Mouse (Mus musculus) lung, postnatal 36 days (tissue): Measurements from ENCODE around the gene Fam8a1.

Experiments
- DNase-seq: peaks from one replicate; pipeline ENCODE4 v3.0.0; 2022; ENCODE audit warnings: mixed read lengths

The Fam8a1 gene

DNA sequence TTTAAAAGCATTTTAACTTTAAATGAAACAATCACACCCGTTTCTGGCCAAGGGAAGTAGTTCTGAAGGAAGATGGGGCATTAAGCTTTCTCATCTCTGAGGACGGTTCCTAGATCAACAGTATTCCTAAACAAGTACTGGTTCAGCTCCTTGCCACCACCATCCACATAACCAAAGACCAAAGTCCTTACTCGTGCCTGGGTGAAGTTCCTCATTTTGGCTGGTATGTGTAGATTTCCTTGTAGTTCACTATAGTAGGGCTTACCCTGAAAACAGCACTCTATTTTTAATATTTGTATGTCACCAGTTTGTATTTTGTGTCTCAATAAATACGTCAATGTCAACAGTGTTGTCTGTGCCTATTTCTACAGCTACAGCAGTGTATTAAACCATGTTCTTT, 8.4 kb downstream of the Fam8a1 start:
- DNase-seq: no peak

DNA sequence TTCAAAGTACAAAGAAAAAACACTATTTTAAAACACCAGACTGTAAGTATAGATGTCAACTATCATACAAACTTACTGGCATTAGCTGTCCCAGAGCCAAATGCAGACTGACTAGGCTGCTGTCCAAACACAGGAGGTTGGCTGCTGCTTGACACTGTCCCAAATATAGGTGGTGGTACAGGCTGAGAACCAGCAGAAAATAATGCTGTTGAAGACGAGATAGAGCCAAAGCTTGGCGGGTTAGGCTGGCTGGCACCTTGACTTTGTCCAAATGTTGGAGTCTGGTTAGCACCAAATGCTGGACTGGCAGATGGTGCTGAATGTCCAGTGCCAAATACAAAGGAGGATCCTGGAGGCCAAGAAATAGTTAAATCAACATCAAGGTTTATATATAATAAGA, 13.6 kb downstream of the Fam8a1 start:
- DNase-seq: no peak

DNA sequence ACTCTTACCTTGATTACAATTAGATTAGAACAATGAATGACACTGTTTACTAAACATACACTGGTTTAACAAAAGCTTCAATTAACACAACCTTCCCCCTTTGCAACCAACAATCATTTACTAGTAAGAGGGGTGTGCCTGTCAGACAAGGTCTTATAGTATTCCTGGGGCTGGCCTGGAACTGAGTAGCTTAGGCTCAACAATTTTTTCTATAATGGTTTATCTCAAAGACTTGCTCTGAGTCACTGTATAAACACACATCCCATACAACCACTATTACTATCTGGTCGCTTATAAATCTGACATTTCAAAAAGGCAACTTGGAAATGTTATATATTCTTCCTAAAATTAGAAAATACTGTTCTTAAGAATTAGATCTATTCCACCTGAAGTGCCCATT, 14.0 kb downstream of the Fam8a1 start:
- no peak for DNase-seq

DNA sequence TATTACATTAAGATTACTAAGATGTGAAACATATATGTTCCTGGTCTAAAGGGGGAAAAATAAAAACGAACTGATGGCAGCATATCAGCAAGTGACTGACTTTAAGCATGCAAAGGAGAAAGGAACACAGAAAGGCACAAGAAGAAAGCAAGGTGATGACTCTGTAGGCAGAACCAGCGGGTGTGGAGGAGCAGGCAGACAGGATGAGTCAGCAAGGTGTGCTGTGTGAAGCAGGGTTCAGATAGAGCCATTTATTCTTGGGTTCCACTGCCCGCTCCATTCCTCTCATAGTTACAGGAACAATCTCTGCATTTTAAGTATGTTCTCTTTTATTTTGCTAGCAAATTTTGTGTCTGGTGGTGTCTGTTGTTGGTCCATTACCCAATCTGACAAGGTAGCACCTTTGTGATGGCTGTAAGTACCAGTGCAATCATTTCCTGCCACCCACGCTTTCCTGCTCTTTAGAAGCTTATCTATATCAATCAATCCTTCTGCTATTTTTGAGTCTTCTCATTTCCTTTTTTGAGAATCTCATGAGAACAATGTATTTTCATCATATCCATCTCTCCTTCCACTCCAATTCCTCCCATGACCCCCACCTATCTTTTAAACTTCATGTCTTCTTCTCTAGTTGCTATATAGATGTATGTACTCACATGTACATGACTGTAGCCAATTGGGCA, 21.4 kb downstream of the Fam8a1 start:
- DNase-seq: no peak

DNA sequence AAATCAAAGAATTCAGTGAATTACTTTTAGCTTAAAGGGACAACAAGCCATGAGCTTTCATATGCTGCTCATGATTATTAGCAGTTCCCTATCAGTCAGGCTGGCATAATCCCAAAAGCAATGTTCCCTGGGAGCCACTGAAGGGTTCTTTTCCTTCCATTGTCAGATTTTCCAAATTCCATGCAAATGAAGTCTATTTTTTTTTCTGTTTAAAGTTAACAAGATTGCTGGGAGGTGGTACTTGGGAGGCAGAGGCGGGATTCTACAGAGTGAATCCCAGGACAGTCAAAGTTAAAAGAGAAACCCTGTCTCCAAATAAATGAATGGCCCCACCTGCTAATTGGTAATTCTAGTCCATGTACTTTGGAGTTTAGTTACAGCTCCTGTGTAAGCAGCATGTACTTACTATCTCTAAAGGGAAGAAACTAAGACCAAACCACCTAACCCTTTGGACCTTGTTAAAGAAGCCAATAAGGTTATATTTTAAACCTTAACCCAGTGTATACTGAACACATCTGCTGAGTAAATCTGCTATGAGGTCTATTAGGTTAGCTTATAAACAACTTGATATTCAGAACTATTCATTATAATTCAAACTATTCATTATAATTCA, 26.1 kb downstream of the Fam8a1 start:
- peak; percentile 40 for DNase-seq

DNA sequence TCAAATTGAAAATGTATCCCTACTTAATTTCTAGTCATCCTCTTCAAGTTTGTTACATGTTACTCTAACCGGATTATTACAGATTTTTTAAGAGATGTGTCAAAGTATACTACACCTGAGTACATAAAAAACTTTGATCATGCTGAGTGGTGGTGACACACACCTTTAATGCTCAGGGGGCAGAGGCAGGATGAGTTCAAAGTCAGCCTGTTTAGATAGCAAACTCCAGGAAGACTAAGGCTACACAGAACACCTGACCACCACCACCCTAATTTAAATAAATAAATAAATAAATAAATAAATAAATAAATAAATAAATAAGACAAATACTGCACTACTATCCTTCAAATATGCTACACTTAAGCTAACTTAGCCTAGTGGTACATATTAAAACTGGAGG, 26.6 kb downstream of the Fam8a1 start:
- no peak for DNase-seq

DNA sequence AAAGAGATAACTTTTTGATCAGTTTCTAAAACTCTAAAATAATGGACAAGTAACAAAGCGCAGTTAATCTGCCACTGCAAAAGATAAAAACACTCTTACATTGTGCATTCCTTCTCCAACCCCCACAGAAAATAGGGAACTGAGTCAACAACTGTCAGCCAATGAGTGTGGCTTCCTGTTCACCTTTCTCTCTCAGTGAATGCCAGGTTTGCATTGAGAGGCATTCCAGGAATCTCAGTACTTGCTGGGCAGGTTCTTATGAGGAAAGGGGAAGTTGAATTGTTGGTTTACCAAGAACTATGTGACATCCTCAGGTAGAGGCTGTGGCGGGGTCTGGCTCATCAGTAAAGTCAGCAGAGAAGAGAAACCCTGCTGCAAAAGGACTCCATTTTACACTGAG, 27.5 kb downstream of the Fam8a1 start:
- DNase-seq: peak; percentile 69

DNA sequence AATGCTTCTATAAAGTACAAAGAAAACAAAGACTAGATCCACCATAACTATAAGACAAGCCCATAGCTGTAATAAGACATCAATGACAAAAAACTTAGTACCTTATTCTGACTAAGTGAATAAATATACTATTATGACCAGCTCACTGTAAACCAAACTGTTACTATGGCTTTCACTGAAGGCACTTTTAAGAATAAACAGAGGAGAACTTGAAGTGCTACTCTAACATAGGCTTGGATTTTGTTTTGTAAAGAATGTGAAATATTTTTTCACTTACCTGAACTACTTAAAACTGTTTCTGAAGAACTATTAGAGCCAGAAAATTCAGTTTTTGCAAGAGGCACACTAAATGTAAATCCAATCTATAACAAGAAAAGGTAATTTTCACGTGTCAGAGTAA, 30.1 kb downstream of the Fam8a1 start:
- no peak for DNase-seq

DNA sequence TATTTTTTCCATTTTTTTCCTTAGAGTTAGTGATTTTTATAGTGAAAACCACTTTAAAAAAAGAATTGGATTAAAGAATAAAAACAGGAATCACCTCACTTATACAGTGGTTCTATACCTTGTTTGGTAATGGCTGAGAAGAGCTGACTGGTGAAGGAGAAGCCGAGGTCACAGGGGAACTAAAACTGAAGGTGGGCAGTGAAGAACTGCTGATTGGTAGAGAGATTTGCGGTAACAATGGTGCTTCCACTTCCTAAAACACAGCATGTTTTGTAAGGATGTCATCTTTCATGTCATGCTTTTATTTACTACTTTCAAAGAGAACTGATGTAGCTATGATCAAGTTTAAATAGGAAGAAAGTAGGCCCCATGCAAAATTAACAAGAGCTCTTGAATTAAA, 32.2 kb downstream of the Fam8a1 start:
- no peak for DNase-seq

DNA sequence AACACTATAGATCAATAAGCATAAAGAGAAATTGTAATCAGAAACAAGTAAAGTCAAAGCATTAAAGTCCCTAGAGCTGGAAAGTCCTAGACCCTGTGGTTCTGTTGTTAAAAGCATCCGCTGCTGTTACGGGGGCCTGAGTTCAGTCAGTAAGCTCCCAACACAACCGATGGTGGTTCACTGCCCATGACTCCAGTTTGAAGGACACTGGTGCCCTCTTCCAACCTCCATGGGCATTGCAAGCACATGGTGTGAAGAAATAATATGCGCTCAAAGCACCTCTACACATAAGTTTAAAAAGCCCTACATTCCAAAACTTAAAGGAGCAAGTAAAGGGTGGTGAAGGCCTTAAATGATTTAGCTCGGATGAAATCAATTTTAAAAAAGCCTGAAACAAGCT, 33.8 kb downstream of the Fam8a1 start:
- DNase-seq: peak; percentile 61

DNA sequence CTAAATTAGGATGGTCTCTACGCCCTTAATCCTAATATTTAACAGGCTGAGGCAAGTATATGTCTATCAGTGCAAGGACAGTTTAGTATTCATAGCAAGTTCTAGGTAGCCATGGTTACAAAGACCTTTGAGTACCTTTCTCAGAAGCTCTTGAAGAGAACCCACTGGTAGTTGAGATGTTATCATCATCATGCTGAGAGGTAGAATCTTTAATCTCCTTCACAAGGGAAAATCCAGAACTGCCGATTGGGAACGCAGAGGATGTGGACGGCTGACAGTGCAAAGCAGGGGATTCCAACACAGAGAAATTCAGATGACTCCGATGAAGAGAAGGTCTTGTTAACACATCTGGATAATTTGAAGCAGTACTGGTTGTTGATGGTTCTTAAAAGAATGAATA, 44.2 kb downstream of the Fam8a1 start:
- no peak for DNase-seq

DNA sequence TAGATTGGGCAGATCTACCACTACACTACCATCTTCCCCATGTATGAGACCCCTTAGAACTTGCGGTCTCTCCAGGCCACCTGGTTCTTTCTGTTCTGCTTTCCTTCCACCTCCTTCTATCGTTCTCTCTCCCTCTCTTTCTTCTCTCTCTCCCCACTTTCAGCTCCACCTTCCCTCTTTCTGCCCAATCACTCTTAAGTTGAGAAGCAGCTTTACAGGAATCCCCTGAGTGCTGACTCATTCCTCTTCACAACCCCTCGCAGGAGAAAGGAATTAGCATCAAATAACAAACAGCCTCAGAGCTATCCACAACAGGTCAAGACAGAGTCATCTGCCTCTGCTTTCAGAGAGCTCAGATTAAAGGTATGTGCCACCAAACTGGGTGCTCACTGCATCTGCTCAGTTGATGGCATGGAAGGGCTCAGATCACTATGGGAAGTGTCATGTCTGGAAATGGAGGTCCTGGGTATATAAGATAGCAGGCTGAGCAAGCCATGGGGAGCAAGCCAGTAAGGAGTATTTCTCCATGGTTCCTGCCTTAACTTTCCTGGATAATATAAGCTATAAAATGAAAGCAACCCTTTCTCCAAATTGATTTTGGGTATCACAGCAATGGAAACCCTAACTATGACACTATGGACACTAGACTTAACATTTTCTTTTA, 46.8 kb downstream of the Fam8a1 start:
- no peak for DNase-seq

DNA sequence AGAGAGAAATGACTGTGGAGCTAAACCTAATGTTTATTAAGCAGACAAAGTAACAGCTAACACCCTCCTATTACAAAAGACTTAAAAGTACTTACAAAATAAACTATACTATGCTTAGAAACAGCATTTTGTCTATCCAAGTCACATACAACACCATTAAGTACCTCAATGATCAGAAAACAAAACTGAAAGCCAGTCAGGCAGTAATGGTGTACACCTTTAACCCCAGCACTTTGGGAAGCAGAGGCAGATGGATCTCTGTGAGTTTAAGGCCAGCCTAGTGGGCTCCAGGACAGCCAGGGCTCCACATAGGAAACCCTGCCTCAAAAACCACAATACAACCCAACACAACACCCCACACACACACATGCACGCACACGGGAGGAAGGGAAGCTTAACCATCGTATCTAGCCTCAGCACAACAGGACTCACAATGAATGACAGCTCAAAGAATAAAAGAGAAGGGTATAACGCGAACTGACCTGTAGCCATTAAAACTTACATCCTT, 49.6 kb downstream of the Fam8a1 start:
- DNase-seq: no peak

DNA sequence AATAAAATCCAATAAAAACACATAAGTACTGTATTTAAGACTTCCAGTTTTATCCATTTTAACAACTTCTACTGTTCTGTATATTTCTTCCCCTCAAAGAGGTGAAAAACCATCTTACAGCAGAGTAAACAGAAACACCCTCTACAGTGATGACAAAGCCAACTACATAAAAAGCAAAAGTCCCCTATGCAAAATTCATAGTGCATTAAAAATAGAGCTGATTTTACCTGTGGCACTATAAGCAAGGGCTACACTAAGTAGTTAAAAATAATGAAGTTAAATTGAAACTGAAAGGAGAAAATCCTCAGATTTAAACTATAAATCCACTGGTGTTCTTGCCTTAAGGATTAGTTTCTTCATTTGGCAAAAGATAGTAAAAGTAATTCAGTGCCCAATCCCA, 51.7 kb downstream of the Fam8a1 start:
- no peak for DNase-seq

DNA sequence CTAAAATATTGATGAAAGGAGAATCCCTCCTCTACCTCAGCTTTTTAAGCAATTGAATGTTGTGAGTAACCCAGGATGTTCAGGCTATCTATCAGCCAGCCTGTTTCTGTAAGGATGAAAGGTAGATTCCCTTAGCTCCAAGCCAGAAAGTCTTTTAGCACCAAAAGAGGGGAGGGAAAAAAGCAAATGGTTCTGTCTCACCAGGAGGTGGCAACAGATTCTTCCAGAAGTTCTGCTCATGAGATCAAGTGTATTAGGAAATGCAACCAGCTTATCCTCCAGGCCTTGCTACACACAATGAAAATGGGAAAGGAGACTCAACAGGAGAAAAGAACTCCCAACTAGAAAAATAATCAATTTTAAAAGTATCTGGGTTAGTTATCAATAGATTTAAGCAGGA, 55.0 kb downstream of the Fam8a1 start:
- peak; percentile 37 for DNase-seq

DNA sequence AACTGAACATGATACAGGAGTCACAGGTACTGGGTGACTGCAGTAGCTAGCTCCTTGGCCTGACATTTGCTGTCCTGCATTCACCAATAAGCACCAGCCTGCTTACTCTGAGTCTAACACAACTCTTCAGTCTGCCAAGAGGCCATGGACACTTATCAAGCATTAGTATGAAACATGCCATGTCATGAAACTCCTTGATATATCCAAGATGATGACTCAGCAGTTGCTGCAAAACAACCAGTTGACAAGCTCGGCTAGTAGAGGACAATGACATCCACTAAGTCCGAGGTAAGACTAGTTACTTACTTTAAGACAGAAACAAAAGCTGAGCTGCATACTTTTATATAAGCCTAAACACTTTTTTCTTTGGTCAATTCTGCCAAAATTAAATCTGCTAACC, 55.9 kb downstream of the Fam8a1 start:
- DNase-seq: peak; percentile 16

DNA sequence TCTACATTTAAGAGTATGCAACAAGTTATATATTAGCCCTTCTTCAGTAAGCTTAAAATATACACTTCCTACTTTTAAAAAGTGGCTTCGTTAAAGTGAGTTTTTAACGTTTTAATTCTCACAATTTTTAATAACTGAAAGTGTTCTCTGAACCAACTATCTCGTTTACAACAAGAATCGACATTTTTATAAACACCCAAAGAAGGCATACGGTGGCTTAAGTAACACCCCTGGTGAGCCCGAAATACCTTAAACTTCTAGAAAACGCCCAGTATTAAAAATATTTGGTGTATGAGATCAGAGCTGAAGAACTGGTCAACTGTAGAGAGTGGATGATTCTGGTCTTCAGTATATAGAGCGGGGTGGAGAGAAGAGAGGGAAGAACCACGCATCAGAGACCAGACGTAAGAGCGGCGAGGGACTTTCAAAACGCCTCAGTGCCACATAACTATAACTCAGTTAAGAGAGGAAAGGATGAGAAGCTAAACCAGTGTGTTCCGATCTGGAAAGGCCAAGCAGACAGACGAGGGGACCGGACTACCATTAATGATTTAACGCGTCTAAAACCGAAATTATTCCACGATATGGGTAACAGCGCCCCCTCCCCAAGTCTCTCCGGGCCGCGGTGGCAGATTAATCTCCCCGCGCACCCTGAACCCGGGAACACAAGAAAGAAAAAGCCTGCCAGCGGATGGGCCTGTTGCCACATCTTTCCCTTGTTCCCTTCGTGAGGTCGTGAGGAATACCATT, 57.1 kb downstream of the Fam8a1 start:
- peak; percentile 15 for DNase-seq

DNA sequence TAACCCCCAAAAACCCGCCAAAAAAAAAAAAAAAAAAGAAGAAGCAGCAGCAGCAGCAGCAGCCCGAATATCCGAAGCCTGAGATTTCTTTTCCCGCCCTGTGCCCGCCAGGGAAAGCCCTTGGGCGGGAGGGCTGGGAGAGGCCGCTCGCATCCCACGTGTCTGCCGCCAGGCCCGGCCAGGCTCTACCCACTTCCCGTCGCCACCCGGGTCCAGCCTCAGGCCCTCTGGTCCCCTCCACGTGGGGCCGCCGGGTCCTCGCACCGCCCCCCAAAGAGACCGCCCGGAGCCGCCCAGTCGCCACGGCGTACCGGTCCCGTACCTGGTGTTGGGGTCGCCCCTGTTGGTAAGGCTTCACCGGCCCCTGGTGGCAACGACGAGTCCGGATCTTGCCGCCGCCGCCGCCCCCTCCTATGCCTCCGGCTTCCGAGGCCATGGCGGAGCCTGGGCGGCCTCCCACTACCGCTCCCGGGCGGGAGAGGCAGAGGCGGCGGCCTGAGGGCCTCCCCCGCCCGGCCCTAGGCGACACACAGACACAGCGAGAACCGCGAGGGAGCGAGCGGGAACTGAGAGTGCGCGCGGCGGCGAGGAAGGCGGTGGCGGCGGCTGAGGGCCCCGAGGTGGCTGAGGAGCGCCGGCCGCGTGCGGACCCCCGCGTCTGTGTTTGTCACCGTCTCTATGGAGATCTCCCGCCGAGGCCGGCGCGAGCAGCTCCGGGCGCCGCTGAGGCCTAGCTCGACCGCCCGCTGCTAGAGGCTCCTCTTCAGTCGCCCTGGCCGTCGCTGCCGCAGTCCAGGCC, 57.9 kb downstream of the Fam8a1 start:
- DNase-seq: peak; percentile 64
